Mouse (Mus musculus) left cerebral cortex, adult 6 months (tissue): Measurements from ENCODE around the gene 1190005I06Rik. TPM values are rescaled to one million over a fixed set of nuclear protein-coding genes. Genes with fewer than 3 reads are reported as not detected.

Source experiments
- long read RNA-seq, 2 experiments: library from polyadenylated mRNA; unstranded; transcript quantifications; one replicate each; pipeline ENCODE4 v2.0.0; 2019 to 2020
- polyA plus RNA-seq: library from polyadenylated mRNA; unstranded; fragments of <200 nt; fragmentation: Nextera tagmentation; gene quantifications from 2 replicates; pipeline ENCODE4 v1.2.3, GENCODE M21; 2021

Gene 1190005I06Rik
- 10.7 and 16.9 TPM in 2 replicates for polyA plus RNA-seq
- long read RNA-seq, experiment 1, partial matches to known transcripts: 1 of 4 reads
- long read RNA-seq, experiment 1, other reads (novel, unspliced or antisense): 1 of 4 reads
- long read RNA-seq, experiment 2, transcript 1190005I06Rik-201 (4 exons, 844 nt): major isoform, 7 of 11 reads
- long read RNA-seq, experiment 2, partial matches to known transcripts: 0 of 11 reads
- long read RNA-seq, experiment 2, other reads (novel, unspliced or antisense): 2 of 11 reads

GRCm38 (mm10) chr8:120647532-120647931 lies at the start of gene 1190005I06Rik:
TSS of gene 1190005I06Rik (minus strand) at chr8:120647632.

GRCm38 (mm10) chr8:120668374-120668905 lies 21.0 kb upstream of the 1190005I06Rik start, which contains the start of gene Emc8:
TSS of gene Emc8 (minus strand) at chr8:120668573.

GRCm38 (mm10) chr8:120667561-120668373 lies 20.3 kb upstream of the 1190005I06Rik start, which contains the start of the genes Gm27021 and Cox4i1:
TSS of gene Gm27021 (minus strand) at chr8:120668079.
TSS of gene Cox4i1 (plus strand) at chr8:120668222.

GRCm38 (mm10) chr8:120588908-120589771 lies 58.3 kb downstream of the 1190005I06Rik start, which contains the start of gene Gins2:
TSS of gene Gins2 (minus strand) at chr8:120589304.

Other genes starting within 250 kb of the 1190005I06Rik start
- gene Gins2, start 58.3 kb downstream of the 1190005I06Rik start, polyA plus RNA-seq: 2.6 and 3.0 TPM in 2 replicates
- 2.2 and 3.8 TPM in 2 replicates for gene Gm27021, start 20.4 kb upstream of the 1190005I06Rik start, polyA plus RNA-seq
- gene Cox4i1, start 20.6 kb upstream of the 1190005I06Rik start, polyA plus RNA-seq: 5,898 and 6,081 TPM in 2 replicates
- 82.4 and 123 TPM in 2 replicates for gene Emc8, start 20.9 kb upstream of the 1190005I06Rik start, polyA plus RNA-seq
- gene Irf8, start 88.7 kb upstream of the 1190005I06Rik start, polyA plus RNA-seq: 3.4 and 4.4 TPM in 2 replicates